Mouse (Mus musculus) central nervous system, embryonic 18 days (tissue): ENCODE results near the gene Zfp322a. TPM values are rescaled to one million over a fixed set of nuclear protein-coding genes. Genes with fewer than 3 reads are reported as not detected.

Experiments used
- polyA plus RNA-seq: library from polyadenylated mRNA; depleted of rRNA; stranded (reverse); fragments of >200 nt; gene quantifications from 2 replicates; pipeline ENCODE4 v1.2.3, GENCODE M21; 2012; rRNA removed

The Zfp322a gene
- 22.3 and 23.5 TPM in 2 replicates for polyA plus RNA-seq

GRCm38 (mm10) chr13:23368583-23369420 lies at the start of gene Zfp322a:
Zfp322a (minus strand) TSS chr13:23369208.

Other genes with a start within 250 kb of the Zfp322a start
- not detected in 2 replicates for gene Vmn1r218, start 236.1 kb downstream of the Zfp322a start, polyA plus RNA-seq
- gene Vmn1r219, start 209.9 kb downstream of the Zfp322a start, polyA plus RNA-seq = not detected in 2 replicates
- gene Vmn1r220, start 181.2 kb downstream of the Zfp322a start, polyA plus RNA-seq = not detected in 2 replicates
- gene Vmn1r221, start 155.1 kb downstream of the Zfp322a start, polyA plus RNA-seq = not detected in 2 replicates
- not detected in 2 replicates for gene Vmn1r222, start 133.3 kb downstream of the Zfp322a start, polyA plus RNA-seq
- gene Vmn1r223, start 122.1 kb downstream of the Zfp322a start, polyA plus RNA-seq = not detected in 2 replicates
- gene Abt1, start 54.7 kb upstream of the Zfp322a start, polyA plus RNA-seq = 8.5 and 8.8 TPM in 2 replicates
- gene Btn1a1, start 96.7 kb upstream of the Zfp322a start, polyA plus RNA-seq = 0.09 and 0.12 TPM in 2 replicates
- gene Btn2a2, start 119.6 kb upstream of the Zfp322a start, polyA plus RNA-seq = 0.06 and 0.07 TPM in 2 replicates
- gene Hist1h4h, start 161.8 kb upstream of the Zfp322a start, polyA plus RNA-seq = 10.2 and 10.6 TPM in 2 replicates
- gene Hist1h2af, start 164.7 kb upstream of the Zfp322a start, polyA plus RNA-seq = 47.4 and 62.7 TPM in 2 replicates
- 2.2 and 4.8 TPM in 2 replicates for gene Hist1h3g, start 166.2 kb upstream of the Zfp322a start, polyA plus RNA-seq
- gene Hist1h2bh, start 174.2 kb upstream of the Zfp322a start, polyA plus RNA-seq = 0.52 and 0.80 TPM in 2 replicates
- gene Hist1h3f, start 174.8 kb upstream of the Zfp322a start, polyA plus RNA-seq = 0.48 and 0.52 TPM in 2 replicates
- gene Hist1h4f, start 182.4 kb upstream of the Zfp322a start, polyA plus RNA-seq = 4.7 and 5.8 TPM in 2 replicates
- gene Hist1h1d, start 184.1 kb upstream of the Zfp322a start, polyA plus RNA-seq = 0.14 and 0.15 TPM in 2 replicates
- gene Hist1h3e, start 193.2 kb upstream of the Zfp322a start, polyA plus RNA-seq = 5.6 and 7.2 TPM in 2 replicates
- gene Hist1h2ae, start 202.0 kb upstream of the Zfp322a start, polyA plus RNA-seq = 4.4 and 4.5 TPM in 2 replicates
- 7.1 and 9.6 TPM in 2 replicates for gene Hist1h2bg, start 202.2 kb upstream of the Zfp322a start, polyA plus RNA-seq
- 2.3 and 2.6 TPM in 2 replicates for gene Hist1h2bf, start 205.0 kb upstream of the Zfp322a start, polyA plus RNA-seq
- gene Hist1h2ad, start 205.2 kb upstream of the Zfp322a start, polyA plus RNA-seq = 1.6 and 1.8 TPM in 2 replicates
- gene Hist1h3d, start 206.6 kb upstream of the Zfp322a start, polyA plus RNA-seq = 4.3 and 5.6 TPM in 2 replicates
- gene Hist1h4d, start 212.4 kb upstream of the Zfp322a start, polyA plus RNA-seq = 1.9 and 2.8 TPM in 2 replicates